ENCODE assay signal across 22 mouse cellular contexts in the genomic region with DNA sequence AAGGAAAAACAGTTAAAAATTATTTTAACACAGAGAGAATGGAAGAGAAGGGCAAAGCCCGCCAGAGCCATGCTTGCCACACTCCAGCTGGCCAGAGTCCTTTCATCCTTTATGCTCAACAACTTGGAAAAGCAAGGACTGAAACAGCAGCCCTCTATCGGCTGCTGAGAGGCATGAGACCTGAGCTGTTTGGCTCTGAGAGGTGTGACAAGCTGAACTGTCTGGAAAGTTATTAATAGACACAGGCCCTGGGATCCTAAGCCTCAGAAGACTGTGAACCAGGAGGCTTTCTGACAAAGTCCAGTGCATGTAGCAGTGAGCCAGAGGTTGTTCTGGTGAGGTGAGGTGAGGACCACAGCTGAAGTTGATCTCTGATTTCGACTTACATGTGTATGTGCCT. TPM values are rescaled to one million over a fixed set of nuclear protein-coding genes. Genes with fewer than 3 reads are reported as not detected.
A peak's percentile ranks its signal among the peaks of the same experiment; 100 is the strongest.
DNase-seq lines count a peak whose midpoint lies in the region; ATAC-seq and TF ChIP-seq lines count a peak whose summit lies in the region.
"Had no signal": no experiment of that assay in that cellular context is flagged by ENCODE, and none has a peak within 500 bp of the region (broad histone marks: within the 10 kb centered on the region; RNA-seq: fewer than 3 reads in every experiment).

No protein-coding gene starts in this region.

- no peaks in the 10 kb centered on the region for H3K9me3 ChIP-seq in hindbrain, embryonic 13.5 days
- no peaks in the 10 kb centered on the region for H3K9me3 ChIP-seq in hindbrain, embryonic 14.5 days (ENCODE audit: control insufficient read depth, low read length)
- no peaks in the 10 kb centered on the region for H3K9me3 ChIP-seq in heart, embryonic 10.5 days
- H3K9me3 ChIP-seq: hindbrain, embryonic 12.5 days; midbrain, embryonic 10.5 days had no signal

- ATAC-seq in hindbrain, embryonic 13.5 days (ENCODE audit: low FRiP score) = no peak
- no peak for ATAC-seq in hindbrain, embryonic 14.5 days (ENCODE audit: low FRiP score)
- ATAC-seq: intestine, postnatal 0 days had no signal

- no peak for TF ChIP-seq POLR2A in bone marrow macrophage, adult 2 months (IDR thresholded peaks at IDR 0.05; ENCODE audit: borderline replicate concordance, low read depth, low read length)

- H3K4me3 ChIP-seq in hindbrain, embryonic 13.5 days = no peak overlapping the region
- H3K4me3 ChIP-seq in hindbrain, embryonic 14.5 days (replicated peaks; ENCODE audit: low read length) = no peak overlapping the region
- no peak overlapping the region for H3K4me3 ChIP-seq in bone marrow macrophage, adult 2 months (ENCODE audit: insufficient read depth, low read length)
- no peak overlapping the region for H3K4me3 ChIP-seq in heart, embryonic 10.5 days

- H3K4me1 ChIP-seq in hindbrain, embryonic 13.5 days (replicated peaks) = peaks cover 40% of the 10 kb centered on the region
- peaks cover 18% of the 10 kb centered on the region; the same call in 1 of the 2 replicates for H3K4me1 ChIP-seq in hindbrain, embryonic 14.5 days (replicated peaks; ENCODE audit: control insufficient read depth, insufficient read depth, low read length)
- H3K4me1 ChIP-seq in bone marrow macrophage, adult 2 months (ENCODE audit: control insufficient read depth, insufficient read depth, low read length) = peaks cover 28% of the 10 kb centered on the region
- H3K4me1 ChIP-seq in heart, embryonic 10.5 days = peaks cover 25% of the 10 kb centered on the region

- H3K9ac ChIP-seq in hindbrain, embryonic 13.5 days = no peak overlapping the region
- H3K9ac ChIP-seq in hindbrain, embryonic 14.5 days = no peak overlapping the region
- H3K9ac ChIP-seq: hindbrain, embryonic 12.5 days had no signal

- no peak for DNase-seq in hindbrain, embryonic 14.5 days (ENCODE audit: low spot score)
- DNase-seq in heart, embryonic 10.5 days (ENCODE audit: low spot score) = peak; percentile 85
- DNase-seq in heart, postnatal 10 days = peak; percentile 58 to 63
- DNase-seq in adrenal gland, postnatal 36 days = no peak
- DNase-seq in embryo, embryonic 10.5 days (ENCODE audit: low spot score) = no peak
- no peak for DNase-seq in left cerebral cortex, adult 9 months (ENCODE audit: low spot score in 2 of 2)
- DNase-seq: cerebellum, postnatal 10 days; kidney, postnatal 14 days; liver; lung, adult 18-20 months; lung, postnatal 4 days; right cerebral cortex, postnatal 4 days; thymus, postnatal 36 days had no signal

- intact Hi-C loops in heart, postnatal 10 days (cut with DNase I) = no loop called here

- WGBS in hindbrain, embryonic 13.5 days = 70% methylated on average over 3 of the region's 3 CpGs
- WGBS in hindbrain, embryonic 14.5 days = 80% methylated on average over 3 of the region's 3 CpGs
- 46% methylated on average over 3 of the region's 3 CpGs for WGBS in heart, embryonic 10.5 days

- peaks cover 2% of the 10 kb centered on the region; the same call in 1 of the 2 replicates for H3K27me3 ChIP-seq in hindbrain, embryonic 13.5 days
- no peaks in the 10 kb centered on the region for H3K27me3 ChIP-seq in hindbrain, embryonic 14.5 days (ENCODE audit: control insufficient read depth, insufficient read depth, low read length)
- H3K27me3 ChIP-seq in heart, embryonic 10.5 days (ENCODE audit: insufficient read depth, poor library complexity, severe bottlenecking) = no peaks in the 10 kb centered on the region
- H3K27me3 ChIP-seq: hindbrain, embryonic 12.5 days had no signal

- no peak for TF ChIP-seq CTCF in bone marrow macrophage, adult 2 months (IDR thresholded peaks at IDR 0.05; ENCODE audit: low read depth, low read length)

- H3K36me3 ChIP-seq in hindbrain, embryonic 13.5 days = no peaks in the 10 kb centered on the region
- H3K36me3 ChIP-seq in hindbrain, embryonic 14.5 days (replicated peaks; ENCODE audit: control insufficient read depth, insufficient read depth) = no peaks in the 10 kb centered on the region
- no peaks in the 10 kb centered on the region for H3K36me3 ChIP-seq in heart, embryonic 10.5 days
- H3K36me3 ChIP-seq: hindbrain, embryonic 12.5 days; midbrain, embryonic 10.5 days had no signal

- H3K4me2 ChIP-seq in hindbrain, embryonic 13.5 days = peak overlapping the region; percentile 97; the same call in 1 of the 2 replicates
- no peak overlapping the region for H3K4me2 ChIP-seq in hindbrain, embryonic 14.5 days (replicated peaks)

- H3K27ac ChIP-seq in hindbrain, embryonic 13.5 days = no peak overlapping the region
- no peak overlapping the region for H3K27ac ChIP-seq in hindbrain, embryonic 14.5 days
- peak overlapping the region; percentile 68 for H3K27ac ChIP-seq in bone marrow macrophage, adult 2 months (ENCODE audit: insufficient read depth, low read depth, low read length)
- peak overlapping the region; percentile 67; the same call in 1 of the 2 replicates for H3K27ac ChIP-seq in heart, embryonic 10.5 days
- H3K27ac ChIP-seq: hindbrain, embryonic 12.5 days; midbrain, embryonic 10.5 days had no signal

RNA-seq across cellular contexts. Expression of a gene that starts 2.0 kb away (rescaled TPM):
- polyA plus RNA-seq in hindbrain, embryonic 13.5 days (2015; fragmentation: Nextera tagmentation; extraction: Ambion mirVana) = 15.3 and 16.1 TPM in 2 replicates
- polyA plus RNA-seq in hindbrain, embryonic 14.5 days (2014; fragmentation: Nextera tagmentation; extraction: Ambion mirVana) = 14.1 and 15.1 TPM in 2 replicates
- polyA plus RNA-seq in bone marrow macrophage, adult 2 months (2012; ENCODE audit: insufficient read depth, insufficient read length, missing spikeins) = 12.6 and 13.9 TPM in 2 replicates
- 10.5 and 14.0 TPM in 2 replicates for polyA plus RNA-seq in heart, embryonic 10.5 days (2016; fragmentation: Nextera tagmentation; extraction: Ambion mirVana)
- 10 to 100 TPM; 19.1 to 22.9 TPM for total RNA-seq in heart, postnatal 10 days (2021)
- total RNA-seq in adrenal gland, postnatal 36 days (2021) = 10 to 100 TPM; 15.1 to 24.4 TPM

RNA-seq across cellular contexts. Expression of a gene that starts 21.2 kb away (rescaled TPM):
- polyA plus RNA-seq in hindbrain, embryonic 13.5 days (2015; fragmentation: Nextera tagmentation; extraction: Ambion mirVana) = 66.3 and 66.4 TPM in 2 replicates
- 37.4 and 38.8 TPM in 2 replicates for polyA plus RNA-seq in hindbrain, embryonic 14.5 days (2014; fragmentation: Nextera tagmentation; extraction: Ambion mirVana)
- polyA plus RNA-seq in bone marrow macrophage, adult 2 months (2012; ENCODE audit: insufficient read depth, insufficient read length, missing spikeins) = 91.9 and 105 TPM in 2 replicates
- 51.2 and 53.1 TPM in 2 replicates for polyA plus RNA-seq in heart, embryonic 10.5 days (2016; fragmentation: Nextera tagmentation; extraction: Ambion mirVana)
- total RNA-seq in heart, postnatal 10 days (2021) = 10 to 100 TPM; 89.5 to 93.7 TPM
- 100 to 1,000 TPM; 100 to 110 TPM for total RNA-seq in adrenal gland, postnatal 36 days (2021)

RNA-seq across cellular contexts. Expression of a gene that starts 55.9 kb away (rescaled TPM):
- 0.09 TPM in 1 of 2 replicates, not detected in the other for polyA plus RNA-seq in hindbrain, embryonic 13.5 days (2015; fragmentation: Nextera tagmentation; extraction: Ambion mirVana)
- polyA plus RNA-seq in hindbrain, embryonic 14.5 days (2014; fragmentation: Nextera tagmentation; extraction: Ambion mirVana) = 0.13 and 0.29 TPM in 2 replicates
- not detected in 2 replicates for polyA plus RNA-seq in bone marrow macrophage, adult 2 months (2012; ENCODE audit: insufficient read depth, insufficient read length, missing spikeins)
- polyA plus RNA-seq in heart, embryonic 10.5 days (2016; fragmentation: Nextera tagmentation; extraction: Ambion mirVana) = 0.28 TPM in 1 of 2 replicates, not detected in the other
- under 1 TPM; 0.25 to 0.41 TPM for total RNA-seq in heart, postnatal 10 days (2021)
- total RNA-seq in adrenal gland, postnatal 36 days (2021) = not detected
- total RNA-seq: adrenal gland, adult 18-20 months; layer of hippocampus, postnatal 10 days; neutrophil, adult 5-6 weeks had no signal
- polyA plus RNA-seq: forebrain, embryonic 11.5 days had no signal

Comparison
In these comparisons a context has a peak if more than half of its experiments do, and no peak if none do; other contexts are left out.
1. H3K27ac ChIP-seq: peak in bone marrow macrophage, adult 2 months (single experiment) and heart, embryonic 10.5 days (single experiment); none in hindbrain, embryonic 13.5 days (single experiment) and hindbrain, embryonic 14.5 days (single experiment).
2. DNase-seq: peak in heart, embryonic 10.5 days (single experiment) and heart, postnatal 10 days (2 of 2); none in hindbrain, embryonic 14.5 days (single experiment), adrenal gland, postnatal 36 days (0 of 2), embryo, embryonic 10.5 days (single experiment) and left cerebral cortex, adult 9 months (0 of 2).